Mouse (Mus musculus) bone marrow, adult 2 months (tissue): ENCODE measurements around the gene Gm21833.

ENCODE experiments used
- CTCF ChIP-seq: fragments of 200-500 bp; IDR thresholded peaks from 2 replicates; pipeline ENCODE4 v1.5.1; 2011; ENCODE audit warnings: low read length, control low read depth; ENCODE audit not compliant: control insufficient read depth, insufficient read depth
- POLR2A ChIP-seq: fragments of 200-500 bp; IDR thresholded peaks from 2 replicates; pipeline ENCODE4 v1.6.1; 2011; ENCODE audit warnings: low read depth, mild to moderate bottlenecking, control low read depth, low read length, borderline replicate concordance; ENCODE audit not compliant: control insufficient read depth

DNA sequence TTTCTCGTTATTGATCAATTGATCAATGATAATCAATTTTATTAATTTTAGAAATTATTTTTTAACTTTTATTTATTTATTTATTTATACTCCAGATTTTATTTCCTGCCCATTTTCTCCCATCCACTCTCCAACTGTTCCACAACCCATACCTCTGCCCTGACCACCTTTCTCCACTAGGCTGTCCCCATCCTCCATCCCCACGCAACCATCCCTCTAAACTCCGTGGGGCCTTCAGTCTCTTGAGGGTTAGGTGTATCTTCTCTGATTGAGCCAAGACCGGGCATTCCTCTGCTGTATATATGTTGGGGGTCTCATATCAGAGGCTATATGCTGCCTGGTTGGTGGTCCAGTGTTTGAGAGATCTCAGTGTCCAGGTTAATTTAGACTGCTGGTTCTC is 31.7 kb upstream of the Gm21833 start:
- TF ChIP-seq POLR2A (no peak), CTCF (no peak)
